Mouse (Mus musculus): Measurements from ENCODE around the gene Vstm5.

DNA sequence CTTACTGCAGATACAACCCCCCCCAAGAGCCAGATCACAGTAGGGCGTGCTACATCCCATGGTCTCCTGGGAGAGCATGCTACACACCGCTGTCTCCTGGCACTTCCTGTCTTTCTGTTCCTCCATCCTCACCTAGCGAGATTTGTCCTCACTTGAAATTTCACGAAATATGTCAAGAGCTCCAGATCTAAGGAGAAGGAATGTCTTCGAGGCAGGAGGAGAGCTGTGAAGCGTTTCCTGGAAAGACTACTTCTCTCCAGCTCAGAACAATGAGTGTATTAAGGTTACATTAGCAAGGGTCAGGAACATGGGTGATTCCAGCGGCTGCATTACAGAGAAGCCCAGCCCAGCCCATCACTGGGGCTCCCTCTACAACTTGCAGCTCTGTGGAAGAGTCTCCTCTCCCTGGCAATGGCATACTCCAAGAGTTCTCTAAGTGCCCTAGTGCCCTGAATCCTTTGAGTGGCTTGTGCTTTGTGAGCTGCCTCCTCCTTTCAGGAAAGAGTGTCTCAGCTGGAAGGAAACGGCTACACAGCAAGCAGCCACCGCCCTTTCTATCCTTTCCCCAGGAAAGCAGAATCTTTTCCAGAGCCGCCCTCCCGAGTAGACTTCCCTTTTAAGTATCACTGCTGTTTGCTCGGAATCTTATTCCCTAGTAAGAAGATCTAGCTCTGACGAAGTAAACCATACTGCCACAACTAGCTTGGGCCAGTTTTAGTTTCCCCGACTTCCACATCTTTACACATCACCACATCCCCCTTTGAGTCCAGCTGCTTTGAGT is 1.1 kb upstream of the Vstm5 start:
- TF ChIP-seq CTCF (IDR thresholded peaks at IDR 0.05; ENCODE audit: low read depth) = no peak
- TF ChIP-seq EP300 (IDR thresholded peaks at IDR 0.05; ENCODE audit: low read depth) = no peak
